ENCODE assay signal across 10 mouse cellular contexts in the genomic region with DNA sequence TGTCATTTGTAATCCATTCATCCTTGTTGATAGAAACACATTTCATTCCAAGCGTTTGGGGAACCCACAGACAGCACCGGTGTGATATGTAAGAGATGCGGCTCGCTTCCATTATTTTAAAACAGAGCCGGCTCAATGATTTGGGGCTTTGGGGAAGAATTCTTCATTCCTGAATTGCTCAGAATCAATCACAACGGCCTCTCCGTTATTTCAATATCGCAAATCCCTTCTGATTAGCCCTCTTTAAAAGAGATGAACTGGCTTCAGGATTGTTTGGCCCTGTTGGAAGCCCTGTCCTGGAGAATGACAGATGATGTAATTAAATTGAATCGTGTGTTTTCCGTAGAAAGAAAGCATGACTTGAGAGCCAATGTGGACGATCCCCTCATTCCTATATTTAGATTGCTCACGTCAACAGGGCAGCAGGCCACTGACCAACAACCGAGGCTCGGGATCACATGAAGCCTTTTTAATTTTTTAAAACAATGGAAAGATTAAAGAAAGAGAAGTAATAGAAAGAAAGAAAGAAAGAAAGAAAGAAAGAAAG. TPM values are rescaled to one million over a fixed set of nuclear protein-coding genes. Genes with fewer than 3 reads are reported as not detected.
DNase-seq lines count a peak whose midpoint lies in the region; ATAC-seq lines count a peak whose summit lies in the region.
"Had no signal": no experiment of that assay in that cellular context is flagged by ENCODE, and none has a peak within 500 bp of the region (broad histone marks: within the 10 kb centered on the region; RNA-seq: fewer than 3 reads in every experiment).

No protein-coding gene starts in this region.

- peaks cover 5% of the 10 kb centered on the region; the same call in 1 of the 2 replicates for H3K27me3 ChIP-seq in hindbrain, embryonic 13.5 days
- peaks cover 2% of the 10 kb centered on the region; the same call in 1 of the 2 replicates for H3K27me3 ChIP-seq in hindbrain, embryonic 11.5 days (ENCODE audit: control insufficient read depth, insufficient read depth, low read length)
- peaks cover 8% of the 10 kb centered on the region for H3K27me3 ChIP-seq in embryonic facial prominence, embryonic 14.5 days (replicated peaks; ENCODE audit: control insufficient read depth, insufficient read depth, low read length)
- H3K27me3 ChIP-seq in forebrain, embryonic 16.5 days (replicated peaks; ENCODE audit: control insufficient read depth, insufficient read depth, low read length), result 0 out of 2 replicates have a peak, but pooled peaks cover 3% of the 10 kb centered on the region
- peaks cover 3% of the 10 kb centered on the region; the same call in 1 of the 2 replicates for H3K27me3 ChIP-seq in neural tube, embryonic 11.5 days (ENCODE audit: control insufficient read depth, insufficient read depth, low read length)
- H3K27me3 ChIP-seq in intestine, embryonic 15.5 days (replicated peaks), result peaks cover 11% of the 10 kb centered on the region; the same call in 1 of the 2 replicates

- no peak overlapping the region for H3K4me3 ChIP-seq in hindbrain, embryonic 13.5 days
- no peak overlapping the region for H3K4me3 ChIP-seq in hindbrain, embryonic 11.5 days (ENCODE audit: low read depth, low read length)
- 0 out of 2 replicates have a peak overlapping the region, but pooled peaks have one; percentile 6 for H3K4me3 ChIP-seq in embryonic facial prominence, embryonic 14.5 days (ENCODE audit: low read depth, low read length)
- H3K4me3 ChIP-seq in forebrain, embryonic 16.5 days (replicated peaks; ENCODE audit: low read length), result no peak overlapping the region
- H3K4me3 ChIP-seq in neural tube, embryonic 11.5 days (ENCODE audit: low read depth, low read length), result no peak overlapping the region
- H3K4me3 ChIP-seq in intestine, embryonic 15.5 days (replicated peaks), result no peak overlapping the region
- H3K4me3 ChIP-seq: liver, embryonic 15.5 days had no signal

- H3K36me3 ChIP-seq in hindbrain, embryonic 13.5 days, result no peaks in the 10 kb centered on the region
- H3K36me3 ChIP-seq in hindbrain, embryonic 11.5 days (ENCODE audit: control insufficient read depth, insufficient read depth, low read length), result no peaks in the 10 kb centered on the region
- no peaks in the 10 kb centered on the region for H3K36me3 ChIP-seq in embryonic facial prominence, embryonic 14.5 days (ENCODE audit: control insufficient read depth, insufficient read depth, low read length)
- H3K36me3 ChIP-seq in forebrain, embryonic 16.5 days (ENCODE audit: control insufficient read depth, insufficient read depth), result no peaks in the 10 kb centered on the region
- H3K36me3 ChIP-seq in neural tube, embryonic 11.5 days (ENCODE audit: control insufficient read depth, insufficient read depth, low read length), result no peaks in the 10 kb centered on the region
- no peaks in the 10 kb centered on the region for H3K36me3 ChIP-seq in intestine, embryonic 15.5 days
- H3K36me3 ChIP-seq: liver, embryonic 15.5 days had no signal

- ATAC-seq in hindbrain, embryonic 13.5 days (ENCODE audit: low FRiP score), result no peak
- no peak for ATAC-seq in hindbrain, embryonic 11.5 days (ENCODE audit: low FRiP score)
- ATAC-seq in embryonic facial prominence, embryonic 14.5 days (ENCODE audit: low read depth), result no peak
- no peak for ATAC-seq in forebrain, embryonic 16.5 days
- ATAC-seq in neural tube, embryonic 11.5 days (ENCODE audit: insufficient read depth, low FRiP score, low TSS enrichment), result no peak
- no peak for ATAC-seq in intestine, embryonic 15.5 days

- DNase-seq in hindbrain, embryonic 11.5 days (ENCODE audit: low spot score), result no peak
- no peak for DNase-seq in embryonic facial prominence, embryonic 14.5 days (ENCODE audit: low spot score)
- DNase-seq in neural tube, embryonic 11.5 days (ENCODE audit: low spot score), result peak; percentile 23
- no peak for DNase-seq in right cerebral cortex, postnatal 10 days (ENCODE audit: low spot score in 2 of 2)
- DNase-seq: kidney, postnatal 14 days; right cerebral cortex, postnatal 4 days had no signal

- peaks cover 8% of the 10 kb centered on the region; the same call in 1 of the 2 replicates for H3K4me1 ChIP-seq in hindbrain, embryonic 13.5 days (replicated peaks)
- H3K4me1 ChIP-seq in hindbrain, embryonic 11.5 days (replicated peaks; ENCODE audit: control insufficient read depth, insufficient read depth, low read length), result no peaks in the 10 kb centered on the region
- H3K4me1 ChIP-seq in embryonic facial prominence, embryonic 14.5 days (ENCODE audit: control insufficient read depth, insufficient read depth, low read length), result peaks cover 16% of the 10 kb centered on the region; the same call in 1 of the 2 replicates
- peaks cover 16% of the 10 kb centered on the region for H3K4me1 ChIP-seq in forebrain, embryonic 16.5 days (replicated peaks; ENCODE audit: control insufficient read depth, insufficient read depth, low read length)
- peaks cover 5% of the 10 kb centered on the region; the same call in 1 of the 2 replicates for H3K4me1 ChIP-seq in neural tube, embryonic 11.5 days (ENCODE audit: control insufficient read depth, insufficient read depth, low read length)
- no peaks in the 10 kb centered on the region for H3K4me1 ChIP-seq in intestine, embryonic 15.5 days (replicated peaks)
- H3K4me1 ChIP-seq: liver, embryonic 15.5 days had no signal

- 22% methylated on average over 14 of the region's 14 CpGs for WGBS in hindbrain, embryonic 13.5 days
- WGBS in hindbrain, embryonic 11.5 days, result 43% methylated on average over 14 of the region's 14 CpGs
- WGBS in embryonic facial prominence, embryonic 14.5 days, result 39% methylated on average over 14 of the region's 14 CpGs
- 5% methylated on average over 14 of the region's 14 CpGs for WGBS in forebrain, embryonic 16.5 days
- WGBS in neural tube, embryonic 11.5 days, result 28% methylated on average over 14 of the region's 14 CpGs
- 46% methylated on average over 14 of the region's 14 CpGs for WGBS in intestine, embryonic 15.5 days

- H3K9me3 ChIP-seq in hindbrain, embryonic 13.5 days, result no peaks in the 10 kb centered on the region
- no peaks in the 10 kb centered on the region for H3K9me3 ChIP-seq in hindbrain, embryonic 11.5 days (ENCODE audit: control insufficient read depth, low read length)
- no peaks in the 10 kb centered on the region for H3K9me3 ChIP-seq in embryonic facial prominence, embryonic 14.5 days (ENCODE audit: control insufficient read depth, low read length)
- no peaks in the 10 kb centered on the region for H3K9me3 ChIP-seq in forebrain, embryonic 16.5 days (ENCODE audit: control insufficient read depth, low read length)
- H3K9me3 ChIP-seq in neural tube, embryonic 11.5 days (ENCODE audit: control insufficient read depth, low read length), result no peaks in the 10 kb centered on the region
- no peaks in the 10 kb centered on the region for H3K9me3 ChIP-seq in intestine, embryonic 15.5 days
- H3K9me3 ChIP-seq: liver, embryonic 15.5 days had no signal

- H3K4me2 ChIP-seq in hindbrain, embryonic 13.5 days, result peak overlapping the region; percentile 25
- no peak overlapping the region for H3K4me2 ChIP-seq in hindbrain, embryonic 11.5 days (replicated peaks; ENCODE audit: low read depth, low read length)
- H3K4me2 ChIP-seq in embryonic facial prominence, embryonic 14.5 days (ENCODE audit: low read depth, low read length), result peak overlapping the region; percentile 53
- peak overlapping the region; percentile 45 for H3K4me2 ChIP-seq in forebrain, embryonic 16.5 days (ENCODE audit: low read length)
- peak overlapping the region; percentile 12 for H3K4me2 ChIP-seq in neural tube, embryonic 11.5 days (ENCODE audit: low read depth)
- H3K4me2 ChIP-seq in intestine, embryonic 15.5 days (replicated peaks), result no peak overlapping the region
- H3K4me2 ChIP-seq: liver, embryonic 15.5 days had no signal

- H3K9ac ChIP-seq in hindbrain, embryonic 13.5 days, result no peak overlapping the region
- no peak overlapping the region for H3K9ac ChIP-seq in hindbrain, embryonic 11.5 days (ENCODE audit: low read depth, low read length)
- H3K9ac ChIP-seq in embryonic facial prominence, embryonic 14.5 days (ENCODE audit: low read depth, low read length), result peak overlapping the region; percentile 44
- 0 out of 2 replicates have a peak overlapping the region, but pooled peaks have one; percentile 13 for H3K9ac ChIP-seq in forebrain, embryonic 16.5 days (replicated peaks; ENCODE audit: low read depth, low read length)
- no peak overlapping the region for H3K9ac ChIP-seq in neural tube, embryonic 11.5 days (ENCODE audit: low read length)
- H3K9ac ChIP-seq in intestine, embryonic 15.5 days, result no peak overlapping the region
- H3K9ac ChIP-seq: liver, embryonic 15.5 days had no signal

- no peak overlapping the region for H3K27ac ChIP-seq in hindbrain, embryonic 13.5 days
- no peak overlapping the region for H3K27ac ChIP-seq in hindbrain, embryonic 11.5 days (ENCODE audit: low read depth, low read length)
- H3K27ac ChIP-seq in embryonic facial prominence, embryonic 14.5 days (replicated peaks; ENCODE audit: low read depth, low read length), result peak overlapping the region; percentile 39
- no peak overlapping the region for H3K27ac ChIP-seq in forebrain, embryonic 16.5 days (ENCODE audit: low read length)
- H3K27ac ChIP-seq in neural tube, embryonic 11.5 days (ENCODE audit: low read depth, low read length), result no peak overlapping the region
- no peak overlapping the region for H3K27ac ChIP-seq in intestine, embryonic 15.5 days
- H3K27ac ChIP-seq: liver, embryonic 15.5 days had no signal

RNA-seq across cellular contexts. Expression of gene Cryz, which starts 26.4 kb away (rescaled TPM):
- 10.0 and 12.6 TPM in 2 replicates for polyA plus RNA-seq in hindbrain, embryonic 13.5 days (2015; fragmentation: Nextera tagmentation; extraction: Ambion mirVana)
- polyA plus RNA-seq in hindbrain, embryonic 11.5 days (2014; fragmentation: Nextera tagmentation; extraction: Ambion mirVana), result 18.6 and 18.9 TPM in 2 replicates
- 13.7 and 17.5 TPM in 2 replicates for polyA plus RNA-seq in embryonic facial prominence, embryonic 14.5 days (2014; fragmentation: Nextera tagmentation; extraction: Ambion mirVana)
- polyA plus RNA-seq in forebrain, embryonic 16.5 days (2015; fragmentation: Nextera tagmentation; extraction: Ambion mirVana), result 9.2 and 12.3 TPM in 2 replicates
- 17.6 and 18.2 TPM in 2 replicates for polyA plus RNA-seq in neural tube, embryonic 11.5 days (2014; fragmentation: Nextera tagmentation; extraction: Ambion mirVana)
- 27.5 and 29.7 TPM in 2 replicates for polyA plus RNA-seq in intestine, embryonic 15.5 days (2015; fragmentation: Nextera tagmentation; extraction: Ambion mirVana)

RNA-seq across cellular contexts. Expression of gene Tyw3, which starts 26.8 kb away (rescaled TPM):
- polyA plus RNA-seq in hindbrain, embryonic 13.5 days (2015; fragmentation: Nextera tagmentation; extraction: Ambion mirVana), result 10.3 and 13.5 TPM in 2 replicates
- polyA plus RNA-seq in hindbrain, embryonic 11.5 days (2014; fragmentation: Nextera tagmentation; extraction: Ambion mirVana), result 17.1 and 21.6 TPM in 2 replicates
- 13.4 and 16.0 TPM in 2 replicates for polyA plus RNA-seq in embryonic facial prominence, embryonic 14.5 days (2014; fragmentation: Nextera tagmentation; extraction: Ambion mirVana)
- 14.5 and 14.6 TPM in 2 replicates for polyA plus RNA-seq in forebrain, embryonic 16.5 days (2015; fragmentation: Nextera tagmentation; extraction: Ambion mirVana)
- polyA plus RNA-seq in neural tube, embryonic 11.5 days (2014; fragmentation: Nextera tagmentation; extraction: Ambion mirVana), result 19.0 and 24.4 TPM in 2 replicates
- polyA plus RNA-seq in intestine, embryonic 15.5 days (2015; fragmentation: Nextera tagmentation; extraction: Ambion mirVana), result 10.9 and 11.4 TPM in 2 replicates

Comparison
In these comparisons a context has a peak if more than half of its experiments do, and no peak if none do; other contexts are left out.
1. H3K4me2 ChIP-seq: peak in hindbrain, embryonic 13.5 days (single experiment), embryonic facial prominence, embryonic 14.5 days (single experiment), forebrain, embryonic 16.5 days (single experiment) and neural tube, embryonic 11.5 days (single experiment); none in hindbrain, embryonic 11.5 days (single experiment) and intestine, embryonic 15.5 days (single experiment).
2. H3K9ac ChIP-seq: peak in embryonic facial prominence, embryonic 14.5 days (single experiment) and forebrain, embryonic 16.5 days (single experiment); none in hindbrain, embryonic 13.5 days (single experiment), hindbrain, embryonic 11.5 days (single experiment), neural tube, embryonic 11.5 days (single experiment) and intestine, embryonic 15.5 days (single experiment).